Mouse (Mus musculus) embryonic facial prominence, embryonic 14.5 days (tissue): ENCODE results near the gene Apoc1. TPM values are rescaled to one million over a fixed set of nuclear protein-coding genes. Genes with fewer than 3 reads are reported as not detected.

ENCODE experiments used
- ATAC-seq: fragments of 200-750 bp; cut with Nextera tagmentation; 2 replicates; pipeline ENCODE4 v1.8.0; 2017; ENCODE audit warnings: low read depth, moderate number of reproducible peaks, moderate TSS enrichment
- DNase-seq: peaks from one replicate; pipeline ENCODE4 v3.0.0-alpha.2; 2015; ENCODE audit warnings: low spot score
- H3K27ac ChIP-seq: fragments of 300-500 bp; sonication (generic); replicated peaks from 2 replicates; pipeline ENCODE4 v1.5.1; 2014; ENCODE audit warnings: low read depth, mild to moderate bottlenecking, low read length, moderate library complexity
- H3K27me3 ChIP-seq: fragments of 300-500 bp; sonication (generic); replicated peaks from 2 replicates; pipeline ENCODE4 v1.6.1; 2014; ENCODE audit warnings: low read length; ENCODE audit not compliant: control insufficient read depth, insufficient read depth
- H3K36me3 ChIP-seq: fragments of 300-500 bp; sonication (generic); 2 replicates; pipeline ENCODE4 v1.6.1; 2014; ENCODE audit warnings: low read length, mixed read lengths; ENCODE audit not compliant: control insufficient read depth, insufficient read depth
- H3K4me1 ChIP-seq: fragments of 300-500 bp; sonication (generic); 2 replicates; pipeline ENCODE4 v1.6.1; 2014; ENCODE audit warnings: antibody characterized with exemption, low read length; ENCODE audit not compliant: control insufficient read depth, insufficient read depth
- H3K4me2 ChIP-seq: fragments of 300-500 bp; sonication (generic); 2 replicates; pipeline ENCODE4 v1.6.1; 2014; ENCODE audit warnings: low read depth, mild to moderate bottlenecking, low read length, moderate library complexity, mixed read lengths
- H3K4me3 ChIP-seq: fragments of 300-500 bp; sonication (generic); 2 replicates; pipeline ENCODE4 v1.5.1; 2014; ENCODE audit warnings: low read depth, mild to moderate bottlenecking, low read length
- H3K9ac ChIP-seq: fragments of 300-500 bp; sonication (generic); 2 replicates; pipeline ENCODE4 v1.6.1; 2014; ENCODE audit warnings: low read depth, mild to moderate bottlenecking, low read length, moderate library complexity, mixed read lengths
- H3K9me3 ChIP-seq: fragments of 300-500 bp; sonication (generic); 2 replicates; pipeline ENCODE4 v1.6.1; 2016; ENCODE audit warnings: low read length; ENCODE audit not compliant: control insufficient read depth
- WGBS: fragments of 180-500 bp; shearing (Covaris S2); extraction: QIAGEN DNeasy Blood & Tissue Kit; methylation state at CpG from one replicate; pipeline ENCODE4 v1.1.7; 2014; 5-methylcytosine and 5-hydroxymethylcytosine counted together
- polyA plus RNA-seq: library from polyadenylated mRNA; unstranded; fragments of >200 nt; fragmentation: Nextera tagmentation; extraction: Ambion mirVana; gene quantifications from 2 replicates; pipeline ENCODE4 v1.2.1, GENCODE M21; 2014

Gene Apoc1
- polyA plus RNA-seq, 1 experiment from 2014 or later: 19.0 TPM

- Histone ChIP-seq H3K9me3 (no peaks in the 10 kb centered on the region), H3K9ac (no peak overlapping the region), H3K27ac (no peak overlapping the region), H3K4me3 (no peak overlapping the region), H3K4me2 (no peak overlapping the region), H3K4me1 (no peaks in the 10 kb centered on the region), H3K36me3 (peaks cover 73% of the 10 kb centered on the region), H3K27me3 (no peaks in the 10 kb centered on the region)
- no peak for DNase-seq
- ATAC-seq: no peak
- 94% methylated on average over 2 of the region's 2 CpGs for WGBS
Measured at GRCm38 (mm10) chr7:19652614-19653013, 39.8 kb downstream of the Apoc1 start.

- Histone ChIP-seq H3K4me3 (no peak overlapping the region), H3K36me3 (peaks cover 82% of the 10 kb centered on the region), H3K9ac (no peak overlapping the region), H3K27ac (no peak overlapping the region), H3K4me1 (no peaks in the 10 kb centered on the region), H3K27me3 (no peaks in the 10 kb centered on the region), H3K4me2 (no peak overlapping the region), H3K9me3 (no peaks in the 10 kb centered on the region)
- WGBS: 88% methylated on average over 6 of the region's 6 CpGs
- no peak for DNase-seq
- no peak for ATAC-seq
Measured at GRCm38 (mm10) chr7:19651063-19651786, 41.2 kb downstream of the Apoc1 start.

- DNase-seq (no peak), ATAC-seq (no peak)
- Histone ChIP-seq H3K4me3 (no peak overlapping the region), H3K9me3 (no peaks in the 10 kb centered on the region), H3K27ac (no peak overlapping the region), H3K4me2 (no peak overlapping the region), H3K36me3 (peaks cover 99% of the 10 kb centered on the region), H3K9ac (no peak overlapping the region), H3K27me3 (no peaks in the 10 kb centered on the region), H3K4me1 (no peaks in the 10 kb centered on the region)
- WGBS: 99% methylated on average over 4 of the region's 4 CpGs
Measured at GRCm38 (mm10) chr7:19641223-19641622, 51.2 kb downstream of the Apoc1 start.

Other genes with a start within 250 kb of the Apoc1 start
- gene Mark4, start 233.8 kb downstream of the Apoc1 start, polyA plus RNA-seq: 10.5 and 10.9 TPM in 2 replicates
- 1.4 and 1.7 TPM in 2 replicates for gene Exoc3l2, start 229.3 kb downstream of the Apoc1 start, polyA plus RNA-seq
- gene Bloc1s3, start 184.3 kb downstream of the Apoc1 start, polyA plus RNA-seq: 0.74 and 0.93 TPM in 2 replicates
- 61.8 and 67.3 TPM in 2 replicates for gene Trappc6a, start 184.3 kb downstream of the Apoc1 start, polyA plus RNA-seq
- 0.14 and 0.42 TPM in 2 replicates for gene Nkpd1, start 174.8 kb downstream of the Apoc1 start, polyA plus RNA-seq
- gene Ppp1r37, start 129.6 kb downstream of the Apoc1 start, polyA plus RNA-seq: 4.9 and 5.7 TPM in 2 replicates
- gene Zfp296, start 115.4 kb downstream of the Apoc1 start, polyA plus RNA-seq: 0.48 and 1.2 TPM in 2 replicates
- 142 and 151 TPM in 2 replicates for gene Gemin7, start 115.1 kb downstream of the Apoc1 start, polyA plus RNA-seq
- 36.0 and 47.5 TPM in 2 replicates for gene Clasrp, start 88.2 kb downstream of the Apoc1 start, polyA plus RNA-seq
- 9.9 and 11.5 TPM in 2 replicates for gene Relb, start 63.2 kb downstream of the Apoc1 start, polyA plus RNA-seq
- gene Clptm1, start 27.6 kb downstream of the Apoc1 start, polyA plus RNA-seq: 77.9 and 87.9 TPM in 2 replicates
- 0.78 and 0.80 TPM in 2 replicates for gene Apoc2, start 14.7 kb downstream of the Apoc1 start, polyA plus RNA-seq
- not detected in 2 replicates for gene Gm44805, start 11.2 kb downstream of the Apoc1 start, polyA plus RNA-seq
- not detected in 2 replicates for gene Apoc4, start 11.2 kb downstream of the Apoc1 start, polyA plus RNA-seq
- gene Apoe, start 6.5 kb upstream of the Apoc1 start, polyA plus RNA-seq: 482 and 510 TPM in 2 replicates
- gene Tomm40, start 22.8 kb upstream of the Apoc1 start, polyA plus RNA-seq: 114 and 125 TPM in 2 replicates
- 55.2 and 62.0 TPM in 2 replicates for gene Nectin2, start 57.8 kb upstream of the Apoc1 start, polyA plus RNA-seq
- gene Bcam, start 78.4 kb upstream of the Apoc1 start, polyA plus RNA-seq: 101 and 114 TPM in 2 replicates
- gene Cblc, start 104.1 kb upstream of the Apoc1 start, polyA plus RNA-seq: 4.7 TPM in 2 replicates
- 4.3 and 4.6 TPM in 2 replicates for gene Bcl3, start 130.1 kb upstream of the Apoc1 start, polyA plus RNA-seq
- 0.69 and 0.75 TPM in 2 replicates for gene Gm19345, start 159.3 kb upstream of the Apoc1 start, polyA plus RNA-seq
- gene Ceacam16, start 168.6 kb upstream of the Apoc1 start, polyA plus RNA-seq: not detected in 2 replicates
- gene Ceacam19, start 195.3 kb upstream of the Apoc1 start, polyA plus RNA-seq: 1.2 TPM in 2 replicates
- gene Pvr, start 228.5 kb upstream of the Apoc1 start, polyA plus RNA-seq: 9.0 and 10.2 TPM in 2 replicates